Mouse (Mus musculus) kidney, adult 2 months (tissue): ENCODE results near the gene Dcp1b.

Experiments
- CTCF ChIP-seq: fragments of 200-500 bp; conservative IDR thresholded peaks from 2 replicates; pipeline ENCODE4 v1.5.1; 2011; ENCODE audit warnings: low read depth, mild to moderate bottlenecking, control low read depth, low read length, moderate library complexity, mixed read lengths; ENCODE audit not compliant: insufficient read depth, insufficient read length
- POLR2A ChIP-seq: fragments of 200-500 bp; IDR thresholded peaks from one replicate; pipeline ENCODE4 v1.6.1; 2011; ENCODE audit warnings: low read depth, low read length, control low read depth

DNA sequence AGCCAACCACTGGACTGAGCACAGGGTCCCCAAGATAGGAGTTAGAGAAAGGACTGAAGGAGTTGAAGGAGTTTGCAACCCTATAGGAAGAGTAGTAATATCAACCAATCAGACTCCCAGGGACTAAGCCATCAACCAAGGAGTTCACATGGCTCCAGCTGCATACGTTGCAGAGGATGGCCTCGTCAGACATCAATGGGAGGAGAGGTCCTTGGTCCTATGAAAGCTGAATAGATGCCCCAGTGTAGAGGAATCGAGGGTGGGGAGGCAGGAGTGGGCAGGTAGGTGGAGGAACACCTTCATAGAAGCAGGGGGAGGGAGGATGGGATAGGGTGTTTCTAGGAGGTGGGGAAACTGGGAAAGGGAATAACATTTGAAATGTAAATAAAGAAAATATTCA lies 29.9 kb downstream of the Dcp1b start:
- TF ChIP-seq CTCF = no peak
- no peak for TF ChIP-seq POLR2A
